Mouse (Mus musculus) liver, adult 2 months (tissue): ENCODE measurements around the gene Tspan33. TPM values are rescaled to one million over a fixed set of nuclear protein-coding genes. Genes with fewer than 3 reads are reported as not detected.
A peak's percentile ranks its signal among the peaks of the same experiment; 100 is the strongest.
"Not testable (repeated sequence)": the region's sequence is repeated elsewhere in the genome, so short reads cannot be mapped to it uniquely, and the experiment has no call there.

ENCODE experiments used
- DNase-seq: peaks from one replicate; pipeline ENCODE4 v3.0.0-alpha.2; 2011; ENCODE audit warnings: low read depth, low spot score; ENCODE audit errors: extremely low read depth
- H3K27ac ChIP-seq: fragments of 200-500 bp; replicated peaks from 2 replicates; pipeline ENCODE4 v1.5.1; 2012; ENCODE audit warnings: low read depth, mild to moderate bottlenecking, control low read depth, inconsistent platforms, low read length; ENCODE audit not compliant: insufficient read depth
- H3K27me3 ChIP-seq: fragments of 200-500 bp; 2 replicates; pipeline ENCODE4 v1.6.1; 2012; ENCODE audit warnings: mild to moderate bottlenecking, moderate library complexity, low read length, inconsistent platforms; ENCODE audit not compliant: control insufficient read depth, insufficient read depth
- H3K36me3 ChIP-seq: fragments of 200-500 bp; 2 replicates; pipeline ENCODE4 v1.6.1; 2012; ENCODE audit warnings: low read length, inconsistent platforms; ENCODE audit not compliant: control insufficient read depth, insufficient read depth
- H3K4me1 ChIP-seq: fragments of 200-500 bp; 2 replicates; pipeline ENCODE4 v1.6.1; 2011; ENCODE audit warnings: low read length; ENCODE audit not compliant: control insufficient read depth, insufficient read depth
- H3K4me3 ChIP-seq: fragments of 200-500 bp; 2 replicates; pipeline ENCODE4 v1.5.1; 2011; ENCODE audit warnings: low read depth, mild to moderate bottlenecking, control low read depth, low read length, moderate library complexity; ENCODE audit not compliant: insufficient read depth
- H3K79me2 ChIP-seq: fragments of 200-500 bp; 2 replicates; pipeline ENCODE4 v1.6.1; 2012; ENCODE audit warnings: inconsistent platforms, mild to moderate bottlenecking, low read length, moderate library complexity; ENCODE audit not compliant: control insufficient read depth, insufficient read depth
- H3K9ac ChIP-seq: fragments of 200-500 bp; 2 replicates; pipeline ENCODE4 v1.6.1; 2012; ENCODE audit warnings: low read depth, mild to moderate bottlenecking, control low read depth, inconsistent platforms, low read length
- CTCF ChIP-seq: fragments of 200-500 bp; IDR thresholded peaks from 2 replicates; pipeline ENCODE4 v1.5.1; 2011; ENCODE audit warnings: low read depth, low read length, control low read depth
- POLR2A ChIP-seq: fragments of 200-500 bp; IDR thresholded peaks from 2 replicates; pipeline ENCODE4 v1.6.1; 2011; ENCODE audit warnings: low read length, control low read depth; ENCODE audit not compliant: insufficient read depth; ENCODE audit errors: extremely low read depth
- WGBS: fragments of 180-500 bp; shearing (Covaris S2); methylation state at CpG from one replicate; pipeline ENCODE4 v1.1.7; 2018; 5-methylcytosine and 5-hydroxymethylcytosine counted together
- polyA plus RNA-seq: library from polyadenylated mRNA; depleted of rRNA; stranded (reverse); fragments of >200 nt; gene quantifications from 2 replicates; pipeline ENCODE4 v1.2.3, GENCODE M21; 2012
- total RNA-seq: library from RNA; depleted of rRNA; stranded (reverse); fragments of >200 nt; gene quantifications from 2 replicates; pipeline ENCODE4 v1.2.3, GENCODE M21; 2014

The Tspan33 gene
- total and polyA plus RNA-seq, 2 experiments: 4.2 to 7.0 TPM

- DNase-seq: peak; percentile 81
Measured at GRCm38 (mm10) chr6:29659964-29660363, 34.1 kb upstream of the Tspan33 start.

DNA sequence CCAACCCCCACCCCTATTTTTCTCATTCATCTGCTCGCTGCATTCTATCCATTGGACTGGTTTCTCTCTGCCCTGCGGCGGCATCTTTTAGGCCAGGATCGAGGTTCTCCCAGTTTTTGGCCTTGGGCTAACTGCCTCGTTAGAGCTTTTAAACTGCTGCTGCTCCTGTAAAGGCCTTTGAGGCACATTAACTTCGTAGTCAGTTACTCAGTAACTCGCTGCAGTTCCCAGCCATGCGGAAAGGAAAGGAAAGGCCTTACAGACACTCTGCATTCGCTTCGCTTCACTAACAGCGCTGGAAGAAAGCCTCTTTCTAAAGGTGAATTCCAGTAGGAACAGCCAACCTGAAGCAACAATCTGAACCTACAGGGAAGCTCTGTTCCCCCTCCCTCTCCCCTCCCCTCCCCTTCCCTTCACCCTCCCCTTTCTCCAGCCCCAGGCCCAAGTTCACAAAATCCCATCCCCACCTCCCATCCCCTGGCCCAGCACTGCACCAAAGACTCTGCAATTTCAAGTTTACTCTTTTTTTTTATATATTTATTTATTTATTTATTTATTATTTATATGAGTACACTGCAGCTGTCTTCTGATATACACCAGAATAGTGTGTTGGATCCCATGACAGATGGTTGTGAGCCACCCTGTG is 33.2 kb upstream of the Tspan33 start:
- Histone ChIP-seq H3K27ac (peak overlapping the region; percentile 76), H3K27me3 (no peaks in the 10 kb centered on the region), H3K4me3 (no peak overlapping the region; the same call in 1 of the 2 replicates), H3K4me1 (peaks cover 9% of the 10 kb centered on the region), H3K36me3 (no peaks in the 10 kb centered on the region), H3K9ac (peak overlapping the region; percentile 47; the same call in 1 of the 2 replicates), H3K79me2 (no peaks in the 10 kb centered on the region)
- WGBS: 20% methylated on average over 11 of the region's 11 CpGs
- TF ChIP-seq CTCF: no peak
- peak; percentile 93 for DNase-seq

More at GRCm38 (mm10) chr6:29659964-29660363, 34.1 kb upstream of the Tspan33 start:
- Histone ChIP-seq H3K4me3 (no peak overlapping the region), H3K27me3 (no peaks in the 10 kb centered on the region), H3K4me1 (peaks cover 9% of the 10 kb centered on the region), H3K79me2 (no peaks in the 10 kb centered on the region), H3K36me3 (no peaks in the 10 kb centered on the region), H3K9ac (no peak overlapping the region), H3K27ac (peak overlapping the region; percentile 99)
- no peak for TF ChIP-seq CTCF
- no peak for TF ChIP-seq POLR2A
- WGBS: 58% methylated on average over 2 of the region's 2 CpGs

- Histone ChIP-seq H3K4me1 (no peaks in the 10 kb centered on the region), H3K4me3 (no peak overlapping the region), H3K27ac (no peak overlapping the region), H3K79me2 (no peaks in the 10 kb centered on the region), H3K9ac (no peak overlapping the region), H3K27me3 (no peaks in the 10 kb centered on the region), H3K36me3 (no peaks in the 10 kb centered on the region)
- TF ChIP-seq POLR2A (no peak), CTCF (no peak)
- WGBS: 74% methylated on average over 6 of the region's 6 CpGs
- DNase-seq: no peak
Measured at GRCm38 (mm10) chr6:29667266-29667665, 26.8 kb upstream of the Tspan33 start.

DNA sequence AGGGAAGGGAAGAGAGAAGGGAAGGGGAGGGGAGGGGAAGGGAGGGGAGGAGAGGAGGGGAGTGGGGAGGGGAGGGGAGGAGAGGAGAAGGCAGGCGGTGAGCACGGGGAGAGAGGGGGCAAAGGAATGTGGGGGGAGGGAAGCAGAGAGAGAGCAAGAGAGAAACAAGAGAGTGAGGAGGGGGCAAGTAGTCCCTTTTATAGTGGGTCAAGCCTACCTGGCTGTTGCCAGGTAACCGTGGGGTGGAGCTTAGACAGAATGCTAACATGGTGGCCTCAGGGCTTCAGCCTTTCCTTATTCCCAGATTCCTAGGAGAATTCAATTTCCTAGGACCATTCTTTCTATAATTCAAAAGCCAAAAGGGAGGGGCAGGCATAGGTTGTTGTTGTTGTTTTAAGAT is 22.3 kb upstream of the Tspan33 start:
- no peak for TF ChIP-seq CTCF
- no peak for TF ChIP-seq POLR2A
- no peak overlapping the region for H3K4me3 ChIP-seq
- H3K36me3 ChIP-seq: no peaks in the 10 kb centered on the region
- no peaks in the 10 kb centered on the region for H3K27me3 ChIP-seq
- no peak overlapping the region for H3K27ac ChIP-seq
- no peaks in the 10 kb centered on the region for H3K79me2 ChIP-seq
- WGBS: 37% methylated on average over 3 of the region's 3 CpGs
- H3K4me1 ChIP-seq: no peaks in the 10 kb centered on the region
- DNase-seq: no peak
- no peak overlapping the region for H3K9ac ChIP-seq

- no peaks in the 10 kb centered on the region for H3K4me1 ChIP-seq
- no peak overlapping the region for H3K27ac ChIP-seq
- DNase-seq: no peak
- H3K36me3 ChIP-seq: no peaks in the 10 kb centered on the region
- no peaks in the 10 kb centered on the region for H3K27me3 ChIP-seq
- H3K4me3 ChIP-seq: no peak overlapping the region
- WGBS: 77% methylated on average over 12 of the region's 12 CpGs
- no peaks in the 10 kb centered on the region for H3K79me2 ChIP-seq
- no peak for TF ChIP-seq POLR2A
- no peak for TF ChIP-seq CTCF
- H3K9ac ChIP-seq: no peak overlapping the region
Measured at GRCm38 (mm10) chr6:29672563-29673411, 21.2 kb upstream of the Tspan33 start.

GRCm38 (mm10) chr6:29673739-29674138 is 20.3 kb upstream of the Tspan33 start:
- H3K27ac ChIP-seq: no peak overlapping the region
- no peaks in the 10 kb centered on the region for H3K4me1 ChIP-seq
- 48% methylated on average over 2 of the region's 2 CpGs for WGBS
- no peaks in the 10 kb centered on the region for H3K79me2 ChIP-seq
- no peaks in the 10 kb centered on the region for H3K27me3 ChIP-seq
- H3K4me3 ChIP-seq: no peak overlapping the region
- no peak overlapping the region for H3K9ac ChIP-seq
- TF ChIP-seq POLR2A: no peak
- TF ChIP-seq CTCF: no peak
- no peaks in the 10 kb centered on the region for H3K36me3 ChIP-seq
- no peak for DNase-seq

DNA sequence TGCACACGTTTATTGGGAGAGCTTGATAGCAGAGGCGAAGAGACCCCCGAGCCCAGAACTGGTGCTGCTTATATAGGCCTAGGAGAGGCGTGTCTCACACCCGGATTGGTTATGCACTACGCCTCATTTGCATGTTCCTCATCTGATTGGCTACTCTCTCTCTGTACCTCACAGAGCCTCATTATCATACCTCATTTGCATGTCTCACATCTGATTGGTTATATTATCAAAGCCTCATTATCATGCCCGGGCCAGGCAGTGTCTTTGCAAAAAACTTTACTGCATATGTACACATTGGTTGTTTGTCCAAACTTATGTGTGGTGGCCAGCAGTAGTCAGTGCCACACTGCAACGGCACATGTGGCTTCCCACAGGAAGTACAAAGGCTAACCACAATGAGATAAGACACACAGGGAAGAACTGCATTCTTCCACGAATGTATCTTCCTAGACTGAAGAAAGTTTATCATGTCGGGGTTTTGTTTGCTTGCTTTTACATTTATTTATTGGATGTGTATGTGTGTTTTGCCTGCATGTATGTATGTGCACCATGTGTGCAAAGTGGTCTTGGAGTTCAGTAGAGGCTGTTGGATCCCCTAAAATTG is 14.0 kb upstream of the Tspan33 start:
- WGBS: 79% methylated on average over 10 of the region's 10 CpGs
- not testable (repeated sequence) for H3K27me3 ChIP-seq, H3K27ac ChIP-seq, H3K4me3 ChIP-seq, H3K79me2 ChIP-seq, H3K4me1 ChIP-seq, H3K36me3 ChIP-seq, DNase-seq, H3K9ac ChIP-seq
